Mouse (Mus musculus) midbrain, embryonic 14.5 days (tissue): ENCODE measurements around the gene Fbxw5. TPM values are rescaled to one million over a fixed set of nuclear protein-coding genes. Genes with fewer than 3 reads are reported as not detected.
A peak's percentile ranks its signal among the peaks of the same experiment; 100 is the strongest.

Experiments used
- ATAC-seq: fragments of 200-750 bp; cut with Nextera tagmentation; 2 replicates; pipeline ENCODE4 v1.8.0; 2017; ENCODE audit warnings: moderate number of reproducible peaks, moderate library complexity; ENCODE audit not compliant: low FRiP score, low TSS enrichment
- DNase-seq: peaks from one replicate; pipeline ENCODE4 v3.0.0-alpha.2; 2015
- H3K27ac ChIP-seq: fragments of 300-500 bp; sonication (generic); replicated peaks from 2 replicates; pipeline ENCODE4 v1.5.1; 2014; ENCODE audit warnings: mild to moderate bottlenecking, low read depth, low read length, moderate library complexity
- H3K27me3 ChIP-seq: fragments of 300-500 bp; sonication (generic); 2 replicates; pipeline ENCODE4 v1.6.1; 2014; ENCODE audit warnings: low read length, control low read depth, mixed read lengths; ENCODE audit not compliant: control insufficient read depth, insufficient read depth
- H3K36me3 ChIP-seq: fragments of 300-500 bp; sonication (generic); 2 replicates; pipeline ENCODE4 v1.6.1; 2014; ENCODE audit warnings: low read length, control low read depth; ENCODE audit not compliant: control insufficient read depth, insufficient read depth
- H3K4me1 ChIP-seq: fragments of 300-500 bp; sonication (generic); 2 replicates; pipeline ENCODE4 v1.6.1; 2014; ENCODE audit warnings: mild to moderate bottlenecking, antibody characterized with exemption, low read length, control low read depth; ENCODE audit not compliant: control insufficient read depth, insufficient read depth
- H3K4me2 ChIP-seq: fragments of 300-500 bp; sonication (generic); 2 replicates; pipeline ENCODE4 v1.6.1; 2014; ENCODE audit warnings: mild to moderate bottlenecking, low read length, moderate library complexity
- H3K4me3 ChIP-seq: fragments of 300-500 bp; sonication (generic); replicated peaks from 2 replicates; pipeline ENCODE4 v1.5.1; 2014; ENCODE audit warnings: low read depth, low read length
- H3K9ac ChIP-seq: fragments of 300-500 bp; sonication (generic); replicated peaks from 2 replicates; pipeline ENCODE4 v1.6.1; 2014; ENCODE audit warnings: mild to moderate bottlenecking, low read length, moderate library complexity
- H3K9me3 ChIP-seq: fragments of 300-500 bp; sonication (generic); 2 replicates; pipeline ENCODE4 v1.6.1; 2016; ENCODE audit warnings: low read length, control low read depth, mixed read lengths; ENCODE audit not compliant: control insufficient read depth
- WGBS: fragments of 180-500 bp; shearing (Covaris S2); extraction: QIAGEN DNeasy Blood & Tissue Kit; methylation state at CpG from one replicate; pipeline ENCODE4 v1.1.7; 2014; 5-methylcytosine and 5-hydroxymethylcytosine counted together
- polyA plus RNA-seq: library from polyadenylated mRNA; unstranded; fragments of >200 nt; fragmentation: Nextera tagmentation; extraction: Ambion mirVana; gene quantifications from 2 replicates; pipeline ENCODE4 v1.2.1, GENCODE M21; 2014

Fbxw5 gene
- polyA plus RNA-seq, 1 experiment from 2014 or later, result 117 TPM

GRCm38 (mm10) chr2:25533707-25534106 is 33.2 kb downstream of the Fbxw5 start:
- 94% methylated on average over 2 of the region's 2 CpGs for WGBS
- Histone ChIP-seq H3K4me3 (no peak overlapping the region), H3K9me3 (no peaks in the 10 kb centered on the region), H3K27ac (no peak overlapping the region), H3K4me2 (no peak overlapping the region), H3K36me3 (peaks cover 49% of the 10 kb centered on the region), H3K9ac (no peak overlapping the region), H3K27me3 (no peaks in the 10 kb centered on the region), H3K4me1 (no peaks in the 10 kb centered on the region)
- ATAC-seq (no peak), DNase-seq (no peak)

GRCm38 (mm10) chr2:25534178-25534865 is 33.8 kb downstream of the Fbxw5 start:
- no peak overlapping the region for H3K4me2 ChIP-seq
- H3K27ac ChIP-seq, result no peak overlapping the region
- H3K9ac ChIP-seq, result no peak overlapping the region
- H3K4me1 ChIP-seq, result no peaks in the 10 kb centered on the region
- ATAC-seq (no peak), DNase-seq (no peak)
- 88% methylated on average over 3 of the region's 3 CpGs for WGBS
- H3K27me3 ChIP-seq, result no peaks in the 10 kb centered on the region
- no peak overlapping the region for H3K4me3 ChIP-seq
- H3K36me3 ChIP-seq, result peaks cover 43% of the 10 kb centered on the region
- no peaks in the 10 kb centered on the region for H3K9me3 ChIP-seq

GRCm38 (mm10) chr2:25534866-25535182 is 34.3 kb downstream of the Fbxw5 start:
- peaks cover 40% of the 10 kb centered on the region for H3K36me3 ChIP-seq
- no peak overlapping the region for H3K27ac ChIP-seq
- no peak overlapping the region for H3K4me3 ChIP-seq
- no peaks in the 10 kb centered on the region for H3K4me1 ChIP-seq
- ATAC-seq, result no peak
- H3K9ac ChIP-seq, result no peak overlapping the region
- DNase-seq, result no peak
- no peaks in the 10 kb centered on the region for H3K27me3 ChIP-seq
- no peak overlapping the region for H3K4me2 ChIP-seq
- 89% methylated on average over 2 of the region's 2 CpGs for WGBS
- no peaks in the 10 kb centered on the region for H3K9me3 ChIP-seq

DNA sequence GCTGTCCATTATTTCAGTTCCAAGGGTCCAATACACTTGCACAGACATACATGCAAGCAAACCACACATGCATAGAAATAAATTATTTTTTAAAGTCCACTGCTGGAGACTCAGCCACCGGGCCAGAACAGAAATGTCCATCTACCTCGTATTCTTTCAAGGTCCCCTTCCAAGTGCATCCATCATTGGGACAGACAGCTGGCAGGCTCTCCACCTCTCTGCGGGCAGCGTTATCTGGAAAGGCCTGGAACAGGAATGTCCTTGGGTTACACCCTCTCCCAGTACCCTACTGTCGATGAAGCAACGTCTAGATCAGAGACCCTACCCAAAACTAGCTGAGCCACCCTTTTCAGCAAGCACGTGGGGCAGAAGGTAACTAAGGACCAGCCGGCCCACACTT is 36.0 kb downstream of the Fbxw5 start:
- Histone ChIP-seq H3K4me1 (no peaks in the 10 kb centered on the region), H3K9me3 (no peaks in the 10 kb centered on the region), H3K27me3 (no peaks in the 10 kb centered on the region), H3K4me2 (no peak overlapping the region), H3K36me3 (peaks cover 34% of the 10 kb centered on the region), H3K4me3 (no peak overlapping the region), H3K9ac (no peak overlapping the region), H3K27ac (no peak overlapping the region)
- ATAC-seq (no peak), DNase-seq (no peak)
- 94% methylated on average over 8 of the region's 8 CpGs for WGBS

GRCm38 (mm10) chr2:25540541-25540948 is 40.0 kb downstream of the Fbxw5 start:
- WGBS, result 98% methylated on average over 4 of the region's 4 CpGs
- no peak for ATAC-seq

DNA sequence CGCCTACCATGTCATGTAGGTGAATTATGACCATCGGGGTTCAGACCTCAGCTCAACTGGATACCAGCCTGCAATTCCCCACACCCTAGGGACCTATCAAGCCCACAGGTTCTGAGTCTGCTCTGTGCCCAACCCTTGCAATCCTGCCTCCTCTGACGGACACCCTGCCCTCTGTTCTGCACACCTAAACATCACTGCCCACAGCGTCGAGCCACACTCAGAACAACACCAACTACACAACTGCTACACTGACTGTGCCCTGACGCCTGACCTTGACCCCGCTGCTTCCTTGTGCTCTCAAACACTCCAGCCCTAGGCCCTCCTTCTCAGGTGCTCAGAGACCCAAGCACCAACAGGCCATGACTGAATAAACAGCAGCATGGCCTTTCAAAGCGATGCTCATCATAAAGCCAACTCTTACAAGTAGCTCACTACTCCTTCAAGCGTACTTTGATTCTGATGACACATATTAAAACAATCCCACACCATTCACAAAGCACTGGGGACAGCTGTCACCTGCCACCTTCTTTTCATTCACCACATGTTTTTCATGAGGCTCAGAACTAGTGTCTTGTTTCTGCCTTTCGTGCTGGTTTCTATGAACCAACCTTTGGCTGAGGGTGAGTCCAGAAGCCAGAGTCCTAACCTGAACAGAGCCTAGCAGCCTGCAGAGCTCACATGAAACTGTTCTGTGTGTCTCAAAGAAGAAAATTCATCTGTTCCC is 41.3 kb downstream of the Fbxw5 start:
- no peaks in the 10 kb centered on the region for H3K9me3 ChIP-seq
- ATAC-seq (no peak), DNase-seq (no peak)
- H3K36me3 ChIP-seq, result peaks cover 4% of the 10 kb centered on the region; the same call in 1 of the 2 replicates
- 93% methylated on average over 10 of the region's 10 CpGs for WGBS
- H3K27ac ChIP-seq, result no peak overlapping the region
- no peak overlapping the region for H3K4me3 ChIP-seq
- no peak overlapping the region for H3K4me2 ChIP-seq
- H3K4me1 ChIP-seq, result peaks cover 6% of the 10 kb centered on the region
- no peak overlapping the region for H3K9ac ChIP-seq
- H3K27me3 ChIP-seq, result no peaks in the 10 kb centered on the region

More at GRCm38 (mm10) chr2:25540541-25540948, 40.0 kb downstream of the Fbxw5 start:
- Histone ChIP-seq H3K4me2 (no peak overlapping the region), H3K27me3 (no peaks in the 10 kb centered on the region), H3K9ac (no peak overlapping the region), H3K9me3 (no peaks in the 10 kb centered on the region), H3K36me3 (peaks cover 14% of the 10 kb centered on the region; the same call in 1 of the 2 replicates), H3K4me1 (no peaks in the 10 kb centered on the region), H3K27ac (no peak overlapping the region), H3K4me3 (no peak overlapping the region)
- no peak for DNase-seq

DNA sequence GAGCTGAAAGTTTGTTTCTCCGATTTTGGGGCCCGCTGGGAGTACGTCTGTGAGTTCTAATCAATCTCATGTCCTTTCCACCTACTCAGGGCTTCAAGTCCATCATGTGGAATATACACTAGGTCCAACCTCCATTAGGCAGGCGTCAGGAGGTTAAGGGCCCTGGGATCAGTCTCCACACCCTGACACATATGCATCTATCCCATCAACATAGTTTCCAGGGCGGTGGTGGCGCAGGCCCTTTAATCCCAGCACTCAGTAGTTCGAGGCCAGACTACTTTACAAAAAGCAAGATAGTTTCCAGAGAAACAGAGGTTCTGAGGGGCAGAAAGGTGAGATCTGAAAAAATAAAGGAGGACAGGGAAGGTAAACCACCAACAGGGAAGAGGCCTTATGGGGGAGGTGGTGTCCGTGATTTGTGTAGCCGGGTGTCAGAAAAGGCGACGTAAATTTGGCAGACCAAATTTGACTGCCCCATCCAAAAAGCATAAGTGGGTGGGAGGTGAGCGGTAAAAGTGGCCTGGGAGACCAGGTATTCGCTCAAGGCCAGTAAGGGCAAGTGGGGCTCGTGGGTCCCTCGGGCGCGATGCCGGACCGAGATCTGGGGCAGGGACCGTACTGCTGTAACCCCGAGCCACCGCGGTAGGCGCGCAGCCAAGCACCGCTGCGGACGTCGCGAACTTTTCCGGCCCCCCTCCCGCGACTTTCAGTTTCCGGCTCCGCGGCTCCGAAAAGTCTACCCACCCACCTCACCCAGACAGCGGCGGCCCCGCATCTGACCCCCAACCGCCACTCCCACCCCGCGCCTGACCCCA is 45.7 kb downstream of the Fbxw5 start:
- Histone ChIP-seq H3K4me2 (peak overlapping the region; percentile 78), H3K9me3 (no peaks in the 10 kb centered on the region), H3K4me1 (peaks cover 6% of the 10 kb centered on the region), H3K4me3 (peak overlapping the region; percentile 61), H3K36me3 (no peaks in the 10 kb centered on the region), H3K27ac (no peak overlapping the region), H3K9ac (peak overlapping the region; percentile 60), H3K27me3 (no peaks in the 10 kb centered on the region)
- ATAC-seq, result peak; percentile 55
- DNase-seq, result no peak
- 8% methylated on average over 40 of the region's 43 CpGs for WGBS

DNA sequence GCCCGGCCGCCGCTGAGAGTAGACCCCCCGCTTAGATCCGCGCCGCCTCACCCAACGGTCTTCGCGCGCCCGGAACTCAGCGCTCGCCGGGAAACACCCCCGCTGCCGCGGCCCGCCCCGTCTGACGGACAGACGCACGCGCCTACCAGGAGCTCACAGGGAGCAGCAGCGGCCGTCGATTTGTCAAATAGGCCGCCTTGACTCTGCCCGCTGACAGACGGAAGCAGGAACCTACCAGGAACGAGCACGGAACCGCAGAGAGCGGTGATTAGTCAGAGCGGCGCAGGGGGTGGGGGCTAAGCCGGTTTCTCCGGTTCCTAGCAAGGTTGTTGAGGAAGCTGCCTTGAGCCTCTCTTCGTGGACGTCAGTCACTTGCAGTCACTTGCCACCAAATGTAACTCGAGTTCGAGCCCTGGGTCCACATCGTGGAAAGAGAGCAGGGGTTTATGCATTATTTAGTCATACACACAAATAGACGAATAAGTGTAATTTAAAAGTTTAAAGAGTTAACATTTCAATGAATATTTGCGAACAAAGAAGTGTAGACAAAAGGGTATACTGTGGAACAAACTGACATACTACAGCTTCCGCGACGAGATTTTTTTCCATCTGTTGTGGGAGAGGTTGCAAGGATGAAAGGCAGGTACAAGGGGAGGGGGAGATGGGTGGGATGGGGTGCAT is 46.4 kb downstream of the Fbxw5 start, which contains the start of gene Traf2:
TSS of gene Traf2 (minus strand) at position 130 of the 681 bp plus-strand sequence.
- DNase-seq, result peak; percentile 98
- H3K36me3 ChIP-seq, result no peaks in the 10 kb centered on the region
- 3% methylated on average over 48 of the region's 48 CpGs for WGBS
- H3K4me2 ChIP-seq, result peak within 1 kb of the TSS; percentile 78
- peaks cover 6% of the 10 kb centered on the region for H3K4me1 ChIP-seq
- no peaks in the 10 kb centered on the region for H3K27me3 ChIP-seq
- H3K9me3 ChIP-seq, result no peaks in the 10 kb centered on the region
- peak within 1 kb of the TSS; percentile 60 for H3K9ac ChIP-seq
- peak within 1 kb of the TSS; percentile 61 for H3K4me3 ChIP-seq
- ATAC-seq, result peak; percentile 99
- no peak within 1 kb of the TSS for H3K27ac ChIP-seq
